Mouse (Mus musculus) midbrain, embryonic 15.5 days (tissue): Measurements from ENCODE around the gene Cplx3. TPM values are rescaled to one million over a fixed set of nuclear protein-coding genes. Genes with fewer than 3 reads are reported as not detected.

Experiments
- ATAC-seq: fragments of 200-750 bp; cut with Nextera tagmentation; replicated peaks from 2 replicates; pipeline ENCODE4 v1.8.0; 2017; ENCODE audit warnings: moderate TSS enrichment
- H3K27ac ChIP-seq: fragments of 300-500 bp; sonication (generic); 2 replicates; pipeline ENCODE4 v1.5.1; 2015; ENCODE audit warnings: mild to moderate bottlenecking, inconsistent platforms
- H3K27me3 ChIP-seq: fragments of 300-500 bp; sonication (generic); replicated peaks from 2 replicates; pipeline ENCODE4 v1.6.1; 2015; ENCODE audit warnings: inconsistent platforms
- H3K36me3 ChIP-seq: fragments of 300-500 bp; sonication (generic); replicated peaks from 2 replicates; pipeline ENCODE4 v1.6.1; 2015; ENCODE audit warnings: inconsistent platforms
- H3K4me1 ChIP-seq: fragments of 300-500 bp; sonication (generic); 2 replicates; pipeline ENCODE4 v1.6.1; 2015; ENCODE audit warnings: inconsistent platforms
- H3K4me2 ChIP-seq: fragments of 300-500 bp; sonication (generic); 2 replicates; pipeline ENCODE4 v1.6.1; 2015; ENCODE audit warnings: inconsistent platforms, mild to moderate bottlenecking, moderate library complexity
- H3K4me3 ChIP-seq: fragments of 300-500 bp; sonication (generic); 2 replicates; pipeline ENCODE4 v1.5.1; 2015; ENCODE audit warnings: mild to moderate bottlenecking, inconsistent platforms
- H3K9ac ChIP-seq: fragments of 300-500 bp; sonication (generic); 2 replicates; pipeline ENCODE4 v1.6.1; 2015; ENCODE audit warnings: mild to moderate bottlenecking, inconsistent platforms
- H3K9me3 ChIP-seq: fragments of 300-500 bp; sonication (generic); 2 replicates; pipeline ENCODE4 v1.6.1; 2016; ENCODE audit warnings: inconsistent platforms
- WGBS: fragments of 180-500 bp; shearing (Covaris S2); methylation state at CpG from one replicate; pipeline ENCODE4 v1.1.7; 2015; ENCODE audit warnings: mixed read lengths; 5-methylcytosine and 5-hydroxymethylcytosine counted together
- polyA plus RNA-seq: library from polyadenylated mRNA; unstranded; fragments of >200 nt; fragmentation: Nextera tagmentation; extraction: Ambion mirVana; gene quantifications from 2 replicates; pipeline ENCODE4 v1.2.1, GENCODE M21; 2015

The Cplx3 gene
- polyA plus RNA-seq, 1 experiment from 2014 or later: 0.63 TPM

DNA sequence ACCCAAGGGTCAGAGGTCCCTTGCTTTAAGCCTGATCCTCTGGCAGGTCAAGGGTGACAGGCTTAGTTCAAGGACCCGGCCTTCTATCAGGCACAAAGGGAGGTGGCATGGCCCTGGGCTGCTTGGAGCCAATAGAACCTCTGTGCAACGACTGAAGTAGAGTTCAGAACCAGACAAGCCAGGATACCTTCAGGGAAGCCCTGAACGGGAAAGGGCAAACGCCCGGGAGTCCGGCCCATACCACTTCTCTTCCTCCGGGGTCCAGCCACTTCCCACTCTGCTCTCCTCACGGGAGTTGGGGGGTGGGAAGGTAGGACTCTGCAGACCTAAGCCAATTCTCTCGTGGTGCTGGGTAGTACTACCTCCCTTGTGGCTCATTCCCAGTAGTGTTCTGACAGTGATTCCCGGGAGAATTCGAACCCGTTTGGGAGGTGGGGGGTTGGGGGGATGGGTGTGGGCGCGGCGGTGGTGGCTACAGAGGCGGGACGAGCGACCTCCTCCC lies 38.4 kb upstream of the Cplx3 start:
- Histone ChIP-seq H3K9ac (peak overlapping the region; percentile 99), H3K4me3 (peak overlapping the region; percentile 64), H3K27me3 (no peaks in the 10 kb centered on the region), H3K4me1 (peaks cover 49% of the 10 kb centered on the region), H3K9me3 (no peaks in the 10 kb centered on the region), H3K4me2 (peak overlapping the region; percentile 94), H3K36me3 (no peaks in the 10 kb centered on the region), H3K27ac (peak overlapping the region; percentile 96)
- under 1% methylated on average over 15 of the region's 18 CpGs for WGBS
- ATAC-seq: peak; percentile 31

GRCm38 (mm10) chr9:57643856-57644180 lies 37.7 kb upstream of the Cplx3 start:
- no peak overlapping the region for H3K27ac ChIP-seq
- no peak for ATAC-seq
- no peaks in the 10 kb centered on the region for H3K36me3 ChIP-seq
- H3K4me1 ChIP-seq: peaks cover 56% of the 10 kb centered on the region
- 65% methylated on average over 7 of the region's 7 CpGs for WGBS
- no peaks in the 10 kb centered on the region for H3K9me3 ChIP-seq
- peak overlapping the region; percentile 64 for H3K4me3 ChIP-seq
- peak overlapping the region; percentile 99 for H3K9ac ChIP-seq
- peak overlapping the region; percentile 94 for H3K4me2 ChIP-seq
- no peaks in the 10 kb centered on the region for H3K27me3 ChIP-seq

DNA sequence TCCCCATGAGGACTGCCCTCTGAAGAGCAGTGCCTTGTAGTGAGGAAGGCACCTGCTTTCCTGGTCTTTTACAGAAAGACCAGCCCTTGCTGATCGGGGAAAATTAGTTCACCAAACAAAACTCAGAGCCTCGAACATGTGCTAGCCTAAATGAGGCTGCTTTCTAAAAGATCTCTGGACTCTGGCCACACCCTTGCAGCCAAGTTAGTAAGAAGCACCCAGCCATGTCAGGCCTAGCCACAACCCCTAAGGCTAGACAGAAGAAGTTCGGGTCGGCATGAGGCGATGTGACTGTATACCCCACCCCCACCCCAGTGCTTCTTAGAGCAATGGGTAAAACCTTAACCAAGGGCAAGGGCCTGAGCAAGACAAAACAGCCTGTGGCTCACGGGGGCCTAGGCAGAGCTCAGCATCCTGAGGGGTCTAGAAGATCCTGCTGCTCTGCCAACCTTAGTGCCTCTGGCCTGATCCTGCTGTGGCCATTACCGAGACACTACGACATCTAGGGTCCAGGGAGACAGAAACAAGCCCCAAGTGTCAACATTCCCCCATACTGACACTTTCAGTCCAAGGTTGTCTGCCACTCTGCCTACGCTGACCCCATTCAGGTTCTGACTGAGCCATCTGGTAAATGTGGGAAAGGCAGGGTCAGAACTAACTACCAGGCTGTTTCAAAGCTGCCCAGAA lies 37.2 kb upstream of the Cplx3 start:
- 74% methylated on average over 9 of the region's 9 CpGs for WGBS
- H3K36me3 ChIP-seq: no peaks in the 10 kb centered on the region
- H3K9me3 ChIP-seq: no peaks in the 10 kb centered on the region
- H3K4me3 ChIP-seq: peak overlapping the region; percentile 64
- H3K27me3 ChIP-seq: no peaks in the 10 kb centered on the region
- H3K4me1 ChIP-seq: peaks cover 61% of the 10 kb centered on the region
- ATAC-seq: no peak
- peak overlapping the region; percentile 99 for H3K9ac ChIP-seq
- peak overlapping the region; percentile 94 for H3K4me2 ChIP-seq
- H3K27ac ChIP-seq: no peak overlapping the region

GRCm38 (mm10) chr9:57641775-57642550 lies 35.9 kb upstream of the Cplx3 start:
- Histone ChIP-seq H3K9ac (no peak overlapping the region), H3K36me3 (no peaks in the 10 kb centered on the region), H3K4me2 (peak overlapping the region; percentile 94; the same call in 1 of the 2 replicates), H3K4me1 (peaks cover 73% of the 10 kb centered on the region), H3K4me3 (no peak overlapping the region), H3K9me3 (no peaks in the 10 kb centered on the region), H3K27me3 (no peaks in the 10 kb centered on the region), H3K27ac (no peak overlapping the region)
- no peak for ATAC-seq
- WGBS: 87% methylated on average over 13 of the region's 13 CpGs

GRCm38 (mm10) chr9:57641022-57641421 lies 34.9 kb upstream of the Cplx3 start:
- 78% methylated on average over 1 of the region's 1 CpGs for WGBS
- no peaks in the 10 kb centered on the region for H3K36me3 ChIP-seq
- no peaks in the 10 kb centered on the region for H3K9me3 ChIP-seq
- H3K4me2 ChIP-seq: no peak overlapping the region
- peaks cover 73% of the 10 kb centered on the region for H3K4me1 ChIP-seq
- no peak overlapping the region for H3K27ac ChIP-seq
- no peak overlapping the region for H3K9ac ChIP-seq
- H3K27me3 ChIP-seq: no peaks in the 10 kb centered on the region
- H3K4me3 ChIP-seq: no peak overlapping the region
- ATAC-seq: no peak

DNA sequence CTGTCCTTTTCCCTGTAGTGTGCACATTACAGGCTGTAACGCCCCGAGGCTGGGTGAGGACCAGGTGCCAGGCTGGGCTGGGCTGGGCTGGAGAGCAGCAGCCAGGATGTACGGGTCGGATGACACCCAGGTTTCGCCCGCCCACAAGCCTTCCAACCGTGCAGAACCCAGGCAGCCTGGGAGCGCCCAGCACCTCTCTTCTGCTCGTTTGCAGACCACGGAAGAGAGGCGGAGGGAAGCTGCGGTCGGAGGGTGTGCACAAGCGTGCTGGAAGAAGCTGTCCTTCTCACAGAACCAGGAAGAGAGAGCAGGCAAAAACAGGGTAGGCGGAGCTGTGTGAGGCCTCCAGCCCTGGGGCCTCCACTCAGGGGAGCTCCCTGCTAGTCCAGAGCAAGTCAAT lies 34.3 kb upstream of the Cplx3 start:
- H3K4me1 ChIP-seq: peaks cover 73% of the 10 kb centered on the region
- no peaks in the 10 kb centered on the region for H3K9me3 ChIP-seq
- H3K4me3 ChIP-seq: no peak overlapping the region
- 36% methylated on average over 15 of the region's 15 CpGs for WGBS
- no peak overlapping the region for H3K9ac ChIP-seq
- H3K27me3 ChIP-seq: no peaks in the 10 kb centered on the region
- H3K4me2 ChIP-seq: peak overlapping the region; percentile 26
- no peaks in the 10 kb centered on the region for H3K36me3 ChIP-seq
- ATAC-seq: no peak
- H3K27ac ChIP-seq: 0 out of 2 replicates have a peak overlapping the region, but pooled peaks have one; percentile 6

DNA sequence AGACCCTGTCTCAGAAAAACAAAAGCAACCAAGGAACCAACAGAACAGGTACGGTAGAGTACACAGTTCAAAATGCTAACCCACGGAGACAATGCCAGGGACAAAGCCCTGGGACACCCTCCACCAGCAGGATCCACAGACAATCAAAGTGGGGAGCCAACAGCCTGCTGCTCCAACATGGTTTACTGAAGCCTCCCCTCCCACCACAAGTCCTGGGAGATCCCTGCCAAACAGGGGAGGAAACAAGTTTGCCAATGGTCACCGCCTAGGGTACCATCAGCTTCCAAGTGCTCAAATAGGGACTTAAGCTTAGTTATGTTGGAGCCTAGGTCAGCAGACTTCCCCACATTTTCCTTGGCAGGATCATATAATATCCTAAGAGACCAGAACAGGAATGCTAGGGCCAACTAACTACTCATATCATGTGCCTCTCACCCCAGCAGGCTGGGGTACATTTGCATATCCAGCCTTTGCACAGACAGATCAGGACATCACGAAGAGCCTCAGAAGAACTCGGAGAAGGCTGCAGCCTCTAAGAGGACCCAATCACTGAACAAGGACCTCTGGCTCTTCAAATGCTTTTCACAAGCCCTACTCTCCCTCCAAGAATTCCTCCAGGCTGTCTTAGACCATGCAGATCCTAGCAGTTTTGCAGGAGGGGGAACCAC lies 33.7 kb upstream of the Cplx3 start:
- H3K4me2 ChIP-seq: peak overlapping the region; percentile 26
- ATAC-seq: no peak
- H3K4me3 ChIP-seq: no peak overlapping the region
- no peaks in the 10 kb centered on the region for H3K36me3 ChIP-seq
- WGBS: 60% methylated on average over 5 of the region's 5 CpGs
- H3K9ac ChIP-seq: no peak overlapping the region
- H3K4me1 ChIP-seq: peaks cover 73% of the 10 kb centered on the region
- no peaks in the 10 kb centered on the region for H3K9me3 ChIP-seq
- no peaks in the 10 kb centered on the region for H3K27me3 ChIP-seq
- 0 out of 2 replicates have a peak overlapping the region, but pooled peaks have one; percentile 6 for H3K27ac ChIP-seq

DNA sequence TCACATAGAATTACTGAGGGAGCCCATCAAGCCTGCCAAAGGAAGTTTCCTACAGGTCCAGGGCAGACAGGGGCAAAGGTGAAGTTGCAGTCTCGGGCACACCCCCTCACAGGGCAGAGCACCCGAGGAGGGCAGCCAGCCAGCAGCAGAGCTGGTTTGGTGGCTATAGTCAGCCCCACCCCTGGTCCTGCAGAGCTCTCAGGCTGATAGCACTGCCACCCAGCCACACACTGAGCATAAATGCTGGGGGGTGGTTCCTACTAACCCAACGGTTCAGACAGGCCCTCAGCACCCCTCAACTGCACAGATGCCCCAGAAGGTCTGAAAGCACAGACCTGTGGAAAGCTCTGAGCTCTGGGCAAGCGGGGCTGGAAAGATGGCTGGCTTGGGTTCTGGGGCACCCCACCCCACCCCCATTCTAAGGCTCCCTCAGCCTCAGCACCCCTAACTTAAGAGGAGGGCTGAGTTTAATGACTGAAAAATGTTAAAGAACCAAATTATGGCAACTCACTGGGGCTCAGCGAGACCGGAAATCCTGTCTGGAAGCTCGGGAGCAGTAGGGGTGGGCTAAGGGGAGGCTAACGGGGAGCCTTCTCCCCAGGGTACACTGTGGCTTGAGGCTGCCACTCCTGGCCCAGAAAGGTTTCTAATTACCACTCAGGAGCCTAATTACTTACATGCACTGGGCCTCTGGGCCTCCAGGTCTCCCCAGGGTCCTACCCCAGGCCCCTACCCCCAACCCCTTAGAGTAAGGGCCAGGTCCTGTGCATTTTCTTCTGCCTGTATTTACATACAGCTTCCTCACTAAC lies 32.8 kb upstream of the Cplx3 start:
- Histone ChIP-seq H3K36me3 (no peaks in the 10 kb centered on the region), H3K27ac (peak overlapping the region; percentile 31; the same call in 1 of the 2 replicates), H3K4me1 (peaks cover 74% of the 10 kb centered on the region), H3K27me3 (no peaks in the 10 kb centered on the region), H3K4me2 (0 out of 2 replicates have a peak overlapping the region, but pooled peaks have one; percentile 9), H3K9me3 (no peaks in the 10 kb centered on the region), H3K4me3 (no peak overlapping the region), H3K9ac (no peak overlapping the region; the same call in 1 of the 2 replicates)
- ATAC-seq: no peak
- 46% methylated on average over 8 of the region's 8 CpGs for WGBS

GRCm38 (mm10) chr9:57637741-57638322 lies 31.8 kb upstream of the Cplx3 start:
- no peak overlapping the region for H3K9ac ChIP-seq
- 51% methylated on average over 6 of the region's 6 CpGs for WGBS
- no peaks in the 10 kb centered on the region for H3K27me3 ChIP-seq

DNA sequence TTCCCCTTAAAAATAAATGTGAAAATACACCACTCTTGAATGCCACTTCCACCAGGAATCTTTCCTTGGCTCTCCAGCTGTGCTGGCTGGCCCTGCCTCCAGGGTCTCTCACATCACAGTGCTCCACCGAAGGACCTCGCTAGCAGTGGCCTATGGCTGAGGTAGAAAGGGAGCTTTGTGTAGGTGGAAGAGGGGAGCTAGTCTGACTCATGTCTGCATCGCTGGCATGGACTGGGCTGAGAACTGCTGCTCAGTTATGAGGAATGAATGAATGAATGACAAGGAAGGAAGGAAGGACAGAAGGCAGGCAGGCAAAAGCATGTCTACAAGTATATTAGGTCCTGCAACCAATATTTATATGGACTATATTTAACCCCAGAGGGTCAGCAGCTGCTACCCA lies 31.2 kb upstream of the Cplx3 start:
- H3K27ac ChIP-seq: 0 out of 2 replicates have a peak overlapping the region, but pooled peaks have one; percentile 5
- H3K4me1 ChIP-seq: peaks cover 63% of the 10 kb centered on the region
- H3K4me2 ChIP-seq: no peak overlapping the region
- H3K9ac ChIP-seq: no peak overlapping the region
- H3K4me3 ChIP-seq: no peak overlapping the region
- WGBS: 67% methylated on average over 3 of the region's 3 CpGs
- H3K36me3 ChIP-seq: no peaks in the 10 kb centered on the region
- ATAC-seq: no peak
- no peaks in the 10 kb centered on the region for H3K9me3 ChIP-seq
- H3K27me3 ChIP-seq: no peaks in the 10 kb centered on the region

More at GRCm38 (mm10) chr9:57637741-57638322, 31.8 kb upstream of the Cplx3 start:
- Histone ChIP-seq H3K4me3 (no peak overlapping the region), H3K4me1 (peaks cover 68% of the 10 kb centered on the region), H3K9me3 (no peaks in the 10 kb centered on the region), H3K36me3 (no peaks in the 10 kb centered on the region), H3K4me2 (no peak overlapping the region), H3K27ac (peak overlapping the region; percentile 31; the same call in 1 of the 2 replicates)
- ATAC-seq: no peak

GRCm38 (mm10) chr9:57633481-57634024 lies 27.5 kb upstream of the Cplx3 start:
- no peak overlapping the region for H3K27ac ChIP-seq

More at GRCm38 (mm10) chr9:57633481-57634024, 27.5 kb upstream of the Cplx3 start:
- peaks cover 26% of the 10 kb centered on the region for H3K4me1 ChIP-seq
- no peak overlapping the region for H3K4me2 ChIP-seq
- no peak for ATAC-seq
- no peak overlapping the region for H3K9ac ChIP-seq
- WGBS: 41% methylated on average over 4 of the region's 4 CpGs
- H3K27me3 ChIP-seq: no peaks in the 10 kb centered on the region
- H3K36me3 ChIP-seq: peaks cover 23% of the 10 kb centered on the region
- no peaks in the 10 kb centered on the region for H3K9me3 ChIP-seq
- H3K4me3 ChIP-seq: no peak overlapping the region
